Mouse (Mus musculus) yolk sac, embryonic 10.5 days (tissue): ENCODE measurements at regions not wholly inside any gene's neighbourhood (a gene's known extent, or its start where the extent isn't known, plus 50 kb on each side); places are given as distances from the start of the nearest gene placed in this dataset.
A peak's percentile ranks its signal among the peaks of the same experiment; 100 is the strongest.

Experiments used
- DNase-seq: peaks from one replicate; pipeline ENCODE4 v3.0.0-alpha.2; 2017; ENCODE audit warnings: low spot score

DNA sequence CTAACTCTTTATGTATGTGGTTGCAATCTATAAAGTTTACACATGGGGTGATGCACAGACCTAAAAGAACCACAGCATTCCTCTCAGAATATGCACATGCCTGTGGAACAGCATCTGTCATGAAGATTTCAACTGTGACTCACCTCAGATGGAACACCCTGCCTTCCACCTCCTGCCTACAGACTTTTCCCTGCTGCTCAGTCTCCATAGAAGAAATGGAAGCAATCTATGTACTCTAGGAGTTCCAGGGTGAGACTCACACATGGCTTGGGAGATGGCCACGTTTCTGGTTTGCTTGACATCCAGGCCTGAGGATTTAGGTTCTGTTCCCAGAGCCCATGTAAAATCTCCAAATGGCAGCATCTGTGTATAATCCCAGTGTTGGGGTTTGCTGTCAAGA is 579.7 kb downstream of the Plekhb2 start:
- DNase-seq: no peak

DNA sequence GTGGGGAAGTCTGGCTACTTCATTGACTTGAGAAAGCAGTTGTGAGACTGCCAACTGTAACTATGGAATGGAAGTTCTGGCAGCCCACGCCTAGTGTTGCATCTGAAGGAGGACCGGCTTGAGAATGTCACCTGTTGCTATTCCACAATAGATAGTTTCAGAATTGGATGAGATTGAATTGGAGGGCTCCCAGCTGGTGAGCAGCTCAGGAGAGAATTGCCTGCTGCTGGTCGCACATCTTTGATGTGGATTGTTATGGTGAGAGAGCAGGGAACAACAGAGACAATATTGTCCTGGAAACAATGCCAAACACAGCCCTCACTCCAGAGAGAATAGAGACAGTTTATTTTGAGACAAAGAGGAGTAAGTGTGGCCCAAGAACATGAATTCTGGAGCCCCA is 585.9 kb downstream of the Plekhb2 start:
- DNase-seq: no peak

DNA sequence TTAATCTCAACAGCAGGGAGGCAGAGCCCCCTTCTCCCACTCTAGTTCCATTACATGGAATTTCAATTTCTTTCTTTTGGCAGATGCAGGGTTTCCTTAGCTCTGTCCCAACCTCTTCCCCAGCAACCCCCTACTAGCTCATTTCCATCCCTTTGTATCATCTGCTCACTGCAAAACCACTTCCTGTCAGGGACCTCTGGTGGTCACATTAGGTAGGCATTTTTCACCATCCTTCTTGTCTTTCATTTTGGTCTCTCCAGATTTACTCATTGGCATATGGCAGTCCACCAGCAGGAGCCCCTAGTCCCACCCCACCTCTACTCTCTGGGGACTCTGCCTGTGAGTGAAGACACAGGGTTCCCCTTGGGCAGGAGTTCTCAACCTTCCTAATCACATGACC is 597.6 kb downstream of the Plekhb2 start:
- DNase-seq: no peak

DNA sequence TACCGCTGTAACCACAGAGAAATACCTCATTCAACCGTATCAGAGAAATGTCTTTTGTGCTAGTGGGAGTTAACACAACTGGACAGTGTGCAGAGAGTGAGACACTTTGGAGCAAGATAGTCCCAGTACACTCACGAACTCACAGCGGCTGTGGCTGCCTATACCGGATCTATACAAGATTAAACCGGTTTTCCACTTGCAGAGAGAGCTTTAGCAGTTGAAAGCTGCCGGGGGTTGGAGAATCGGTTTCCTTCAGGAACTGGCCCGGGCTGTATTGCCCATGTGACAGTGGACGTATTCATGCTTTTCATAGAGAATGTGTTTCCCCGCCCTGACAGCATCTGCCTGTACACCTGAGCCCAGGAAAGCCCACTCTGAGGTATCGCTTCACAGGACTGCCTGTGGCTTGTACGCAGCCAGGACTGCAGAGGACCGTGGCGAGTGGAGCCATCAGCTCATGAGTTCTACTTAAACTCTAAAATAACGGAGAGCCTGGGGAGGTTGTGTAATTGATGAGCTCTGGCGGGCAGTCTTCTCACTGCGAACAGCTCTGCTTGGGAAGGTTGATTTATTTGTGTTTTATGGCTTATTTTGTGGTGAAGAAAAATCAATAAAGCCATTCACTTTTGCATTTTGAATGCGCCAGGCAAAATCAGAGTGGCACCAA is 602.8 kb downstream of the Plekhb2 start:
- no peak for DNase-seq

DNA sequence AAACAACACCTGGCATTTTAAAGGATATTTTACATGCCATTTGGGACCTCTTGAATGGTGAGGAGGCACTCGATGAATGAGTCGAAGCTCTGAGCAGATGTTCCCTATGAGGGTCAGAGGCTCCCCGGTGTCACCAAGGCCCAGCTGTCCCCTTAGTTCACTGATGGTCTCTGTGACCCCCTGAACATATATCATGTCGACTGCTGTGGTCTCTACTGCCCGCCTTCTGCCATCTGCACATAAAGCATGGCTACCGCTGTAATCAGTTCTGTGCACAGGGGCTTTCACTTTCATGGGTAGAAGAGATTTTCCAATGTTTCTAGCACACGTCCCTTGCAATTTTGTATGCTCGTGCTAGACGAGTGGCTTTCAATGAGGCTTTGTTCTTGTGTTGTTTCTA is 607.8 kb downstream of the Plekhb2 start:
- no peak for DNase-seq

DNA sequence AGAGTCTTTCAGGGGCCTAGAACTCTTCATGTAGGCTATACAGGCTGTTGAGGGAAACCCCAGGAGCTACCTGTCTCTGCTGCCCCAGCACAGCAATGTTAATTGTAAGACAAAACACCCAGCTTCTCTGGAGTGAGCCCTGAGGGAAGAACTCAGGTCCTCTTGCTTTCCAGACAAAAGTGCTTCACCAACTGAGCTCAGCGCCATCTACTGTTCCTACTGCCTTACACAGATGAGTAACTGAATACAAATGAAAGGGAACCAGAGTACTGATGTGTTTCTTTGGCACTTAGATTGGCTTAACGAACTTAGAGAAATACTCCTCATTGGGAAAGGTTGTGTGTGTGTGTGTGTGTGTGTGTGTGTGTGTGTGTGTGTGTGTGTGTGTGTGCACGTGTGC is 603.1 kb upstream of the Hs6st1 start:
- no peak for DNase-seq

DNA sequence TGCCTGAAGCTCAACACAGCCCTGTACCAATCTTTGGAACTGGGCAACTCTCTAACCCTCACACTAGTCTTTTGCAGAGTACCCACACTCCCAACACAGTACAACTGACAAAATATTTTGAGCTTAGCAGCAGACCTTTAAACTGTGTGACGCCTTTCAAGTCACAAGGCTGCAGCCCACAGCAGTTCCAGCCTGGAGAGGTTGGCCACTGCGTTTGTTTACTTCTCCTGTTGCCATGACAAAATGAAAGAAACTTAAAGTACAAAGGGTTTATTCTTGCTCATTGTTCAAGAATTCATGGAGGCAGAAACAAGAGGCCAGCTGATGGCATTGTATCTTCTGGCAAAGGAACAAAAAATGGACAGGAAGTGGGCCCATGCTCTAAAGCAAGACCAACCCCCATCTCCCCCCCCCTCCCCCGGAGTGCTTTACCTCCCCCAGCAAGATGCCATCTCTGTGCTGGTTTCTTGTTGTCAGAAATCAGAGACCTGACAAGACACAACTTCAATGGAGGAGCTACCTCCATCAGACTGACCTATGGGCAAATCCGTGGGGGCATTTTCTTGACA is 598.9 kb upstream of the Hs6st1 start:
- peak; percentile 29 for DNase-seq

DNA sequence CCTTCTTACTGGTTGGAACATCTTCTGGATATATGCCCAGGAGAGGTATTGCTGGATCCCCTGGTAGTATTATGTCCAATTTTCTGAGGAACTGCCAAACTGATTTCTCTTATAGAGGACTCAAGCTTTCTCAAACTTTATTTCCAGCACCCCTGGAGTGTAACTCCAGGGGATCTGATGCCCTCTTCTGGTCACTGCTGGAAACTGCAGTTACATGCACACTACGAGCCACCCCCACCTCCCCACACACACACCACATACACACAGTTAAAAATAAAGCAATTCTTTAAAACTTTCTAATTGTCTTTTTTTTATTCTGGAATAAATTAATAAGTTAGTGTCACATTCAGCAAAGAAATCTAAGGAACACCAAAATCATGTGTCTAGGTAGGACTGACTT is 589.9 kb upstream of the Hs6st1 start:
- no peak for DNase-seq

DNA sequence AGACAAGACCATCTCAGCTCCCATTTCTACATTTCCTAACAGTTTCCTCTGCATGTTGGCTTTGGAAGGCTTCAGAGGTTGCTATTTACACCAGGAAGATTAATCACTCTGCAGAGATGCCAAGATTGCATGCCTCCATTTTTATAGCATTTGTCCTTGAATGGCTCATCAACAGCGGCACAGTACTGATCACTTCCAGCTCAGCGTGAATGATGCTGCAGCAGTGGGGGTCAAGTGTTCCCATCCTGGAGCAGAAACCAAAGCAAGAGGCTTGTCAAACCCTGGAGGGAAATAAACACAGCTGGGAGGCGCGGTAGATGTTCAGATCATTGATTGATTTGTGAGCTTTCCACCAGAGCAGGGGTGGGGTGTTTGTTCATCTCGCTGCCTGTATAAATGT is 572.2 kb upstream of the Hs6st1 start:
- DNase-seq: no peak

DNA sequence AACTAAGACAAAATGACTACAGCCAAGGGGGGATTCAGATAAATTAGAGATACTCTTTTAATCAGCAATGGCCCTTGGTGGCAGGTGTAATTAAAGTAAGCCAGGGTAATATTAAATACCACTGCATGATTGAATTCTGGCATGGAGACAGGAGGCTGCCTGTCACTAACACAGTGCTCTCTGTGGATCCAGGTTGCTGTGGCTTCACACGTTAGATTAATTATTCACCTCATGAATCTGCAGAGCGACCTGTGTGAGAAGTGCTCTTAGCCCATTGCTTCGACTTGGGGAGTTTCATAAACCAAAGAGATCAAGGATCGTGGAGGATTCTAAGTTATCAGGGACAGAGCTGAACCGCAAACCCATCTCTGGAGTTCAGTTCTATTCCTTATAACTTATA is 545.2 kb upstream of the Hs6st1 start:
- no peak for DNase-seq

DNA sequence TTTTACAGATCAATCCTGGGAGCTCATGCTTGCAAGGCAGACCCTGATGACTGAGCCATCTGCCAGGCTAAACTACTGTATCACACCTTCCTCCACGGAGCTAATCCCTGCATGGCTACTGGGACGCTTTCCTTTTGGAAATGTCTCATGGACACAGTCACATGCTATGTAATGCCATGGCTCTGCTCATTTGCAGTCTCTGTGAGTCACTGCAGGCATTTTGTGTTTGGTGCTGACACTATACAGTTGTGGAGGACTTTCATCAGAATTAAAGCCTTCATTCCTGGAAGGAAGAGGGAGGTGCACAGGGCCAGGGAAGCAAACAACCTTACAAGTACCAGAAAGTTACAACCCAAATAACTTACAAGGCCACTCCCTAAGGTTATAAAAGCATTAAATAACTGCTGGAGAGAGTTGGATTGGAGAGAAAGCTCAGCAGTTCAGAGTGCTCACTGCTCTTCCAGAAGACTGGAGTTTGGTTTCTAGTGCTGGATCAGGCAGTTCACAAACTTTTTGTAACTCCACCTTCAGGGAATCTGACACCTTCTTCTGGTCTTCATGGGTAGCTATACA is 544.3 kb upstream of the Hs6st1 start:
- no peak for DNase-seq

DNA sequence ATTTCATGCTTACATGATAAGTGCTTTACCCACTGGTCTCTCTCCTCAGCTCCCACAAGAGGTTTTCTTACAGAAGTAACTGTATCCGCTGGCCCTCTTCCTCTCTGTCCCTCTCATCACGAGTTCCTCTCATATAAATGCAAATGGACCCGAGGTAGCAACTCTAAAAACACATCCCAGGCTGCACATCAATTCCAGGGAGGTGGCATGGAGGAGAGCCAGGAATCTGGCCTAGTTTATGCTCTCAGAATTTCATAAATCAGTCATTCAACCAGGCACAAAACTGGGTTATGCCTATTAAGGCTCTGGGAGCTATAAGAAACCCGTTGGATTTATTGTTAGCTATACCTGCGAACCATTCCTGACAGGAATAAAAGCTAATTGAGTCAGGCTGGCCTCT is 543.4 kb upstream of the Hs6st1 start:
- no peak for DNase-seq

DNA sequence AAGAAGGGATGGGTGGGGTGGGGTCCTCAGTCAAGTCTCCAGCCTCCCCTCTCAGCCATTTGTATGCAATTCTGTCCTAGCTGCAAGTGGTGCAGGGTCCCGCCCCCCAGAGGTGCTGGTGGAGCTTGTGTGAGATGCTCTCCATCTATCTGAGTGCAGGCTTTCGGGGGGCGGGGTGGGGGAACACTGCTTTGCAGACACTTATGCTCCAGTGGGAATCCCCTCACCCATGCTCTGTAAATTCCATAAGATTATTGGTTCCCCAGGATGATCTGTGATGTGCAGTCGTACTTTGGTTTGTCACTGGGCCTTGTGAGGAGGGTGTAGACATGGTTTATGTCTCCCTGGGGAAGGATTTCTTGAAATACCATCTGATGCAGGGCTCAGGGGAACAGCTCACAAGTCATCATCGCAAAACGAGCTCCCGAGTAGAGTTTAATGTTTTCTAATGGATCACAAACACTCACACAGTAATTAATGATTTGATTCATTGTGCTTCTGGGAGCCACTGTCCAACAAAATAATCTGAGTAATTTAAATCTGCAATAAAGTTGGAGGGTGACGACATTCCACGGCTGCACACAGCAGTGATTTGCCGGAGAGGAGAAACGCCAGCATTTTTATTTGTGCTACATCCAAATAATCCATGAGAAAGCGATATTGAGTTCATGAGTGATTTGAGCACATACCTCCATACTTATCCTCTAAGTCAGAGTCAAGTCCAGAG is 540.3 kb upstream of the Hs6st1 start:
- DNase-seq: no peak

DNA sequence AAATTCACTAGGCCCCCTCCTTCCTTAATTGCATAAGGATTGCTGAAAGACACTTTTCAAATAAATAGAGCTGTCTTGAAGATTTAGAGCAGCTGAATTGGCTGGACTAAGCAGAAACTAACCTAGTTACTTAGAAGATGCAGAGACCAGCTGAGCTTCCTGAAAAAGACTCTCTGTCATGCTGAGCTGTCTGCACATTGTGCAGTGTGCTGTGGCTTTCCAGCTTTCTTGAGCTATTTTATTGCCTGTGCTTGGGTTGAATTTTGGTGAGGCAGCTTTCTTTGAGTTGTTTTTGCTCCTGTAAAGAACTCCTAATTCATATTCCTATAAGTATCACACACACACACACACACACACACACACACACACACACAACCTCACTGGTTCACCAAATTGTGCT is 532.7 kb upstream of the Hs6st1 start:
- DNase-seq: no peak

DNA sequence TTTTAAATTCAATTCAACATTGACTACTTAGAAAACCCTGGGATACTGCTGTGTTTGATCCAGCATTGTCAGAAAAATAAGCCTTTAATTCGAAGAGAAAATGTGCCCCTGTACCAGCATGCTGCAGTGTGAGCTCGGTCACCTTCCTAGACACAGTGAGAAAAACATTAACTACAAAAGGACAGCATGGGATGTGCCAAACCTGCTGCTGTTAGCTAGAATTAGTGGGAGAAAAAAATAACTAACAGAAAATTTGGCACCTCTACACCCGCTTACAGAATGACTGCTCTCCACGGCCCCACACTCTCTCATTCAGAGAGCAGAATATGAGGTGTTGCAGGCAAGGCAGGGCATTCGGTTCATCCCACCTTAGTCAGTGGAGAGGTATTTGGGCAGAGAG is 531.9 kb upstream of the Hs6st1 start:
- no peak for DNase-seq

DNA sequence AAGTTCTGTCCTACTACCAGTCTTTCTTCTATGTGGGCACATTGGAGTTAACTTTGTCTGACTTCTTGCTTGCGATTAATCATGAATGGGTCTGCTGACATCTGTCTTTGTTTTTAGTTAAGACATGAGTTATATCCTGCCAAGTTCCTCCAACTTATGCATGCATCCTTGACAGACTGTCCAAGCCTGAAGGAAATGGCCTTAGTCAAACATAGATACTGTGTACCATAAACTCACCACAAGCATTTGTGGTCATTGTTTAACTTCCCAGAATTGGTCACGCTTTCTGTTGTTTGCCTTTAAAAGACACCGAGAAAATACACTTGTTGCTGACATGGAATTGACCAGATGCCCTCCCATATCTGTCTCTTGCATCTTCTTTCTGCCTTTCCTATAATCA is 519.4 kb upstream of the Hs6st1 start:
- no peak for DNase-seq

DNA sequence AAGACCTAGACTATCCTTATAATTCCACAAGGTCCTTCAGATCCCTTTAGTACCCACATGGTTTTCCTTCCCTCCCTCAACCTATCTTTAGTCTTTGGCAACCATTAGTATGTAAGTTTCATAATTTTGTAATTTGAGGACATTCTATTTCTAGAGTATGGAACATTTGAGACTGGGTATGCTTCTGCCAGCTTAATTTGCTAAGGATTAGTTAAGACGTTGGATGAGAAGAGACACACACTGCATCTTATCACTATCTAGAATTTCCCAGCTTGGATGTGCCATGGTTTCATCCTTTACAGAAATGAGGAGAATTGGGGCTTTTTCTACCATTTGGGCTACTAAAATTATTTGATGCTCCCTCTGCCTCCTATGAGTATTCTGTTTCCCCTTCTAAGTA is 516.7 kb upstream of the Hs6st1 start:
- DNase-seq: no peak

DNA sequence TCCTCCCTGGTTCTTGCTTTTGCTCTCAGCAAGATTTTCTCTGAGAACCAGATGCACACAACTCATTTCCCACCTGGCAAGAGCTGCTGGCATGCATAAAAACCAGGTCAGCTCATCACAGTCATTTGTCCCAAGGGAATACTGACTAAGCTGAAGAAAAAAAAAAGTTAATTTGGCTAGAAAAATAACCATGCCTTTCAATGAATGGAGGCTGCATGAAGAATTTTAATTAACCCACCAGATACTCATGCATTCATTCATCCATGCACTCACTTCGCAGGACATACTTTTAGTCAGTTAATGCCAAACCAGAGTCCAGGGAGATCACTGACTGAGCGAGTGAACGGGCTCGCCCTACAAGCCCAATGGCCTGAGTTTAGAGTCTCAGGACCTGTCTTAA is 505.4 kb upstream of the Hs6st1 start:
- no peak for DNase-seq

DNA sequence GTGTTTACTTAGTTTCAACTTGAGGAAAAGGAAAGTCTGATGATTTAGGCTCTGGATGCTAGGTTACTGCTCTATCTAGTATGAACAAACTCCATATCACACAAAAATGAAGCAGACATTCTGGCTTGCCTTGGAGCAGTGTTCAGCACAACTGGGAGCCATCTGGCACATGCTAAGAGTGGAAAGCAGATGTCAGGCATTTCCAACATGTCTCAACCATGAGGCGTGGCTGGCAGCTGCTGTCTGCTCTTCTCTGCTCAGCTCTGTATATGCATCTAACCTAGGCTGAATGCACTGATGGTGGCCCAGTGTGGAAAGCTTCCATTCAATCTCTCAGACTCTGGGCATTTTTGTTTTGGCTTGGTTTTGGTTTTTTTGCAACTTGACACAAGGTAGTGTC is 493.0 kb upstream of the Hs6st1 start:
- DNase-seq: no peak

DNA sequence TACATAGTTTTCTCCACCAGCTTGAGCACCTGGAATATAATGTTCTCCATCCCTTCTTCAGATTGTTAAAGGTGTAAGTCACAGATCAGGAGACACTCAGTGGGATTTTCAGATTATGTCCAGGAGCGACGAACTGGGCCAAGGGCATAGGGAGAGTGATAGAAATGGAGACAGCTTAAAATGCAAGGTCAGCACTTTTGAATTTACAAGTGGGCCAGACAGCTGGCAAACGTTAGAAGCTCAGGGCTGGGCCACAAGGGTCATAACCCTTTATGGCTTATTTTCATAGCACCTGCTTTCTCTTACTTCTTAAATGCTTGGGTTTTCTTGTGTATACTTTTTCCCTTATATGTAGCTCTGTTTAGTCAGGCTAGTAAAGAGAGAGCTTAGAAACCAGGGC is 488.8 kb upstream of the Hs6st1 start:
- no peak for DNase-seq

DNA sequence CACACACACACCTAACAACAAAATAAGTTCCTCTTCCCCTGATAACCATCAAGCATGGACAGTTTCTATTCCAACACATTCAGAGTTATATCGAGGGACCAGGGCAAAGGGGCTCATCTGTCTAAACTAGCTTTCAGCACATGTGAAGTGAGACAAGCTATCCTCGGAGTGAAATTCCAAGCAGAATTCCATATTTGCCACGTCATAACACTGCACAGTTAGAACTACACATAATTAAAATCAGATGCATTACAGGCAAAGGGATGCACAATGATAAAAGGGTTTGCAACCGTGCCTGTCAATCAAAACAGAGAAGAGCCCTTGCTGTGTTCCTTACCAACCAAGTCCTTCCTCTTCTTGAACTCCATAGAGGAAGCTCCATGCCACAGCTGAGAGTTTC is 488.2 kb upstream of the Hs6st1 start:
- DNase-seq: no peak

DNA sequence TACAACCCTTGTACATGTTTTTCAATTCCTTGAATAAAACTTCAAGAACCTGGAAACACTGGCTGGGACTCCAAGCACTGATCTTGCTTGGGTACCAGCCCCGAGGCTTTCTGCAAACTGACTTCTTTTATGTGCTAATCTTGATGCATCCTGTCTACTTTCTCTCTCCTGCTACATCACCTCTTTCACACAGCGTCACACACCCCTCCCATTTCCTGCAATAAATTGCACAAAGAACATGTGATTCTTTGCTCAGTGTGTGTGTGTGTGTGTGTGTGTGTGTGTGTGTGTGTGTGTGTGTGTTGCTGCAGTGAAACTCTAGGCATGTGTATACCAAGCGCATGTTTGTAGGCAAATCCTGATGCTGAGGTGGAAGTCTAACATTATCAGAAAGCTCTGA is 487.7 kb upstream of the Hs6st1 start:
- DNase-seq: no peak

DNA sequence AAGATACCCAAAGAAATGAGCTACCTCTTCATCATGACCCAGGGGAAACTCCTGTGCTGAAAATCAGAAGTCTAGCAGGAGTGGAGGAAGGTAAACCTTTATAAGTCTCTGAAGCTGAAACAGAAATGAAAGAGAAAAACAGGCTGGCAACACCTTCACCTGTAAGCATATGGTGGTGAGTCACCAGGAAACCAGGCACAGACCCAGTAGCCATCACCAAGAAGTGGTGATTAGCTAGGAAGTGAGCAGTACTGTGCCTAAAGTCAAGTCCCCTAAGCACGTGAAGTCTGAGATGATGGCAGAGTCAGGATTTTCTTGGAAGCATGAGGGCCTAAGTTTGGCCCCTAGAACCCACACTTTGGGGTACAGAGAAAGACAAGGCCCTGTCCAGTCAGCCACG is 480.3 kb upstream of the Hs6st1 start:
- no peak for DNase-seq

DNA sequence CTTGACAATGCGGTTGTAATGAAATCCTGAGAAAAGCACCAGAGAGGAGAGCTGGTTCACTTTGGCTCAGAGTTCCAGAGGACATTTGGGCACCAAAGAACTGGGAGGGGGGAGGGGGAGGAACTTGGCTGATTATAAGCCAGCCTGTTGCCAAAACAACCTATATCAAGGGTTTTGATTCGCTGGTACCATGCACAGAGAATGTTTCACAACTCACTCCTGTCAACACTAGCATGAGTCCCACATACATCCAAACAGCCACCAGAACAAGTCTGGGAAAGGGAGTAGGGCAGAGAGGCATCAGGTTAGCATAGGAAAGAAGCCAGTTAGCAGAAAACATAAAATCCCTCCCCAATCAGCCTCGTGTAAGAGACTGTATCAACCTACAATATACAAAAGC is 479.3 kb upstream of the Hs6st1 start:
- DNase-seq: no peak
